Mouse (Mus musculus): Measurements from ENCODE around the gene Klhl30. TPM values are rescaled to one million over a fixed set of nuclear protein-coding genes. Genes with fewer than 3 reads are reported as not detected.

The Klhl30 gene
- 0.15 and 0.46 TPM in 2 replicates for polyA plus RNA-seq (2015; fragmentation: Nextera tagmentation; extraction: Ambion mirVana)

- Histone ChIP-seq H3K4me2 (ENCODE audit: low read depth, low read length) (no peak within 1 kb of the TSS), H3K4me3 (ENCODE audit: low read depth, low read length) (no peak within 1 kb of the TSS), H3K4me1 (ENCODE audit: control insufficient read depth, low read depth, low read length) (no peaks in the 10 kb centered on the region), H3K36me3 (ENCODE audit: control insufficient read depth, insufficient read depth) (no peaks in the 10 kb centered on the region), H3K9me3 (replicated peaks; ENCODE audit: control insufficient read depth, low read length) (no peaks in the 10 kb centered on the region), H3K27ac (ENCODE audit: low read length) (no peak within 1 kb of the TSS), H3K9ac (ENCODE audit: low read depth, low read length) (no peak within 1 kb of the TSS), H3K27me3 (ENCODE audit: control insufficient read depth, insufficient read depth, low read depth, low read length) (peaks cover 9% of the 10 kb centered on the region)
- ATAC-seq (ENCODE audit: low read depth) = no peak
- WGBS (ENCODE audit: insufficient replicate concordance) = 40% methylated on average over 4 of the region's 4 CpGs
Observed at GRCm38 (mm10) chr1:91350841-91351240, at the start of gene Klhl30. TSS of gene Klhl30 (plus strand) at chr1:91351016.

GRCm38 (mm10) chr1:91301206-91301920, 49.5 kb upstream of the Klhl30 start:
- Histone ChIP-seq H3K4me1 (ENCODE audit: control insufficient read depth, low read depth, low read length) (peaks cover 28% of the 10 kb centered on the region), H3K9me3 (replicated peaks; ENCODE audit: control insufficient read depth, low read length) (no peaks in the 10 kb centered on the region), H3K36me3 (ENCODE audit: control insufficient read depth, insufficient read depth) (peaks cover 12% of the 10 kb centered on the region), H3K4me3 (ENCODE audit: low read depth, low read length) (no peak overlapping the region), H3K4me2 (ENCODE audit: low read depth, low read length) (no peak overlapping the region; the same call in 1 of the 2 replicates), H3K27me3 (ENCODE audit: control insufficient read depth, insufficient read depth, low read depth, low read length) (no peaks in the 10 kb centered on the region), H3K27ac (ENCODE audit: low read length) (peak overlapping the region; percentile 80), H3K9ac (ENCODE audit: low read depth, low read length) (no peak overlapping the region)
- 46% methylated on average over 3 of the region's 3 CpGs for WGBS (ENCODE audit: insufficient replicate concordance)
- no peak for ATAC-seq (ENCODE audit: low read depth)

GRCm38 (mm10) chr1:91302021-91302420, 48.8 kb upstream of the Klhl30 start:
- H3K27ac ChIP-seq (ENCODE audit: low read length) = peak overlapping the region; percentile 80
- WGBS (ENCODE audit: insufficient replicate concordance) = 82% methylated on average over 3 of the region's 3 CpGs
- H3K4me1 ChIP-seq (ENCODE audit: control insufficient read depth, low read depth, low read length) = peaks cover 28% of the 10 kb centered on the region
- peaks cover 15% of the 10 kb centered on the region for H3K36me3 ChIP-seq (ENCODE audit: control insufficient read depth, insufficient read depth)
- H3K9ac ChIP-seq (ENCODE audit: low read depth, low read length) = no peak overlapping the region
- H3K4me3 ChIP-seq (ENCODE audit: low read depth, low read length) = no peak overlapping the region
- H3K27me3 ChIP-seq (ENCODE audit: control insufficient read depth, insufficient read depth, low read depth, low read length) = no peaks in the 10 kb centered on the region
- ATAC-seq (ENCODE audit: low read depth) = no peak
- no peak overlapping the region; the same call in 1 of the 2 replicates for H3K4me2 ChIP-seq (ENCODE audit: low read depth, low read length)
- no peaks in the 10 kb centered on the region for H3K9me3 ChIP-seq (replicated peaks; ENCODE audit: control insufficient read depth, low read length)

DNA sequence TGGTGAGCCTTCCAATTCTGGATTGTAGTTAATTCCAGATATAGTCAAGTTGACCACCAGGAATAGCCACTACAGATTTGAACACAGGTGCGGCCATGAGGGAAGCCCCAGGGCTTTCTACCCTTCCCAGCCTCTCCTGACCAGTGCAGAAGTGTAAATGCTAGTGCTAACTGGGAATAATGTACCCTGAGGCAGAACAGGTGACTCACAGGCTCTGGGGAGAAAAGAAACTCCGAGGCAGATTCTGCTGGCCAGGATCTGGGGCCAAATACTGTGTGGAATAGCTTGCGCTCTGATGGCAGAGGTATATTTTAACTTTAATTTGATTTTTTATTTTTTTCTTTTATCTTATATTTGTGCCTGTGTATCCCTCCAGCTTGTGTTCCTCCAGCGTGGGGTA, 46.2 kb upstream of the Klhl30 start:
- Histone ChIP-seq H3K27ac (ENCODE audit: low read length) (no peak overlapping the region), H3K4me2 (ENCODE audit: low read depth, low read length) (no peak overlapping the region), H3K4me1 (ENCODE audit: control insufficient read depth, low read depth, low read length) (peaks cover 23% of the 10 kb centered on the region), H3K9me3 (replicated peaks; ENCODE audit: control insufficient read depth, low read length) (no peaks in the 10 kb centered on the region), H3K9ac (ENCODE audit: low read depth, low read length) (no peak overlapping the region), H3K4me3 (ENCODE audit: low read depth, low read length) (no peak overlapping the region), H3K36me3 (ENCODE audit: control insufficient read depth, insufficient read depth) (peaks cover 38% of the 10 kb centered on the region), H3K27me3 (ENCODE audit: control insufficient read depth, insufficient read depth, low read depth, low read length) (no peaks in the 10 kb centered on the region)
- no peak for ATAC-seq (ENCODE audit: low read depth)
- WGBS (ENCODE audit: insufficient replicate concordance) = 86% methylated on average over 4 of the region's 4 CpGs

DNA sequence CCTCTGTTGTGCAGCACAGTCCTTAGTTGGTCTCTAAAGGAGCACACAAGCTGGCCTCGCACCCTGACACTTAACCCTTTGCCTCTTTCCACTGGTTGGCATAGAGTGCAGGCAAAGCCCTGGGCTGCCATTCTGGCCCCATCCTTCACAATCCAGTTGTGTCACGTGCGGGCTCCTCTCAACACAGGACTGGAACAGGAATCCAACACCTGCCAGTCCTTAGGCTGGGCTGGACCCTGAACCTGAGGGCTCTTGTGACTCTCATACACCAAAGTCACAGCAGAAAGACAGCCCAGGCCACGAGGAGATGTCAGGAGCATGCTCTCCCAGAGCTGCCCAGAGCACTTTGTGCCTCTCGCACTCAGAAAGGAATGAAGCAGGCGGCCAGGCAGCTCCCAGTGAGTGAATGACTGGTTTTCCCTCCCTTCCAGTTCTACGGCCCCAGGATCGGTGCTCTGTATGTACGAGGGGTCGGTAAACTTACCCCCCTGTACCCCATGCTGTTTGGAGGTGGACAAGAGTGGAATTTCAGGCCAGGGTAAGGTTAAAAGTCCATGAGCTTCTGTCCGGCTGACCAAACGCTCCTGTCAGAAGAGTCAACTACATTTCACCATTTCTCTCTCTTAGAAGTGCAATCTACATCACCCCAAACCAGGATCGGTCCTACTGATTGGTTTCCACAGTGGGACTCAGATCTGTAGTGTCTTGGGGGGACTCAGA, 41.3 kb upstream of the Klhl30 start:
- Histone ChIP-seq H3K4me2 (ENCODE audit: low read depth, low read length) (no peak overlapping the region), H3K27me3 (ENCODE audit: control insufficient read depth, insufficient read depth, low read depth, low read length) (no peaks in the 10 kb centered on the region), H3K9ac (ENCODE audit: low read depth, low read length) (no peak overlapping the region), H3K27ac (ENCODE audit: low read length) (peak overlapping the region; percentile 46; the same call in 1 of the 2 replicates), H3K4me3 (ENCODE audit: low read depth, low read length) (no peak overlapping the region), H3K4me1 (ENCODE audit: control insufficient read depth, low read depth, low read length) (no peaks in the 10 kb centered on the region), H3K9me3 (replicated peaks; ENCODE audit: control insufficient read depth, low read length) (no peaks in the 10 kb centered on the region), H3K36me3 (ENCODE audit: control insufficient read depth, insufficient read depth) (peaks cover 56% of the 10 kb centered on the region)
- peak; percentile 68 for ATAC-seq (ENCODE audit: low read depth)
- WGBS (ENCODE audit: insufficient replicate concordance) = 75% methylated on average over 13 of the region's 13 CpGs

DNA sequence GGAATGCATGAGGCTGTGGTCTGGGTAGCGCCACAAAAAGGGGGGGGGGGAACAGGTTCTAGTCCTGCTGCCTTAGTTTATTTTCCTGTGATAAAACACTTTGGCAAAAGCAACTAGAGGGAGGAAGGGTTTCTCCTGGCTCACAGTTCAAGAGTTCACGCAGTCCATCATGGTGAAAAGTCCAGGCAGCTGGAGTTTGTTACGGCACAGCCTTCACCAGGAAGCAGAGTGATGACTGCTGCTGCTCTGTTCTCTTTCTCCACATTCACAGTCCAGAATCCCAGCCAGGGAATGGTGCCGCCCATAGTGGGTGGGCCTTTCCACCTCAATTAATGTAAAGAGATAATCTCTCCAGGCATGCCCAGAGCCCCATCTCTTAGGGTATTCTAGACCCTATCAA, 38.5 kb upstream of the Klhl30 start:
- 83% methylated on average over 4 of the region's 4 CpGs for WGBS (ENCODE audit: insufficient replicate concordance)

GRCm38 (mm10) chr1:91313251-91313650, 37.6 kb upstream of the Klhl30 start:
- Histone ChIP-seq H3K4me2 (ENCODE audit: low read depth, low read length) (no peak overlapping the region), H3K9ac (ENCODE audit: low read depth, low read length) (no peak overlapping the region), H3K27me3 (ENCODE audit: control insufficient read depth, insufficient read depth, low read depth, low read length) (no peaks in the 10 kb centered on the region), H3K9me3 (replicated peaks; ENCODE audit: control insufficient read depth, low read length) (no peaks in the 10 kb centered on the region), H3K27ac (ENCODE audit: low read length) (no peak overlapping the region), H3K36me3 (ENCODE audit: control insufficient read depth, insufficient read depth) (peaks cover 32% of the 10 kb centered on the region), H3K4me1 (ENCODE audit: control insufficient read depth, low read depth, low read length) (no peaks in the 10 kb centered on the region), H3K4me3 (ENCODE audit: low read depth, low read length) (no peak overlapping the region)
- WGBS (ENCODE audit: insufficient replicate concordance) = 68% methylated on average over 5 of the region's 5 CpGs
- ATAC-seq (ENCODE audit: low read depth) = no peak

More for the DNA sequence above, 38.5 kb upstream of the Klhl30 start:
- Histone ChIP-seq H3K4me3 (ENCODE audit: low read depth, low read length) (no peak overlapping the region), H3K9me3 (replicated peaks; ENCODE audit: control insufficient read depth, low read length) (no peaks in the 10 kb centered on the region), H3K9ac (ENCODE audit: low read depth, low read length) (no peak overlapping the region), H3K4me1 (ENCODE audit: control insufficient read depth, low read depth, low read length) (no peaks in the 10 kb centered on the region), H3K36me3 (ENCODE audit: control insufficient read depth, insufficient read depth) (peaks cover 38% of the 10 kb centered on the region), H3K27ac (ENCODE audit: low read length) (no peak overlapping the region), H3K4me2 (ENCODE audit: low read depth, low read length) (no peak overlapping the region), H3K27me3 (ENCODE audit: control insufficient read depth, insufficient read depth, low read depth, low read length) (no peaks in the 10 kb centered on the region)
- no peak for ATAC-seq (ENCODE audit: low read depth)

DNA sequence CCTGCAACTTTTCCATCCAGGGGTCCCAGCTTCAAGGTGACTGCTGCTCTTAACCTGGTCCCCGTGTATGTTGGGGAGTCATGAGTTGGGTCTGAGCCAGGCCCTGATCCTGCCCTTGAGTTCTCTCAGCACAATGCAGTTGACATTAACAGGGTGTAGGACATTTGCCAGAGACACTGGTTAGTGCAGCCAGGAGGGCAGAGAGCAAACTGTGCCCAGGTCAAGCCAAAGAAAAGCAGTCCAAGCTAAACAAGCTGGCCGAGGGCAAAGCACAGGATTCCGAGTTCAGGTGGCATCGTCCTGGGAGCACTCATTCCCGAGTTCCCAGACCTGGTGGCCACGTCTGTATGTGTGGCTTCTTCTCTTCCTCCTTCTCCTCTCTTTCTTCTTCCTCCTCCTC, 33.2 kb upstream of the Klhl30 start:
- no peaks in the 10 kb centered on the region for H3K9me3 ChIP-seq (replicated peaks; ENCODE audit: control insufficient read depth, low read length)
- H3K9ac ChIP-seq (ENCODE audit: low read depth, low read length) = no peak overlapping the region
- H3K36me3 ChIP-seq (ENCODE audit: control insufficient read depth, insufficient read depth) = peaks cover 6% of the 10 kb centered on the region
- WGBS (ENCODE audit: insufficient replicate concordance) = 78% methylated on average over 6 of the region's 6 CpGs
- H3K4me2 ChIP-seq (ENCODE audit: low read depth, low read length) = no peak overlapping the region
- H3K4me3 ChIP-seq (ENCODE audit: low read depth, low read length) = no peak overlapping the region
- no peak for ATAC-seq (ENCODE audit: low read depth)
- no peak overlapping the region for H3K27ac ChIP-seq (ENCODE audit: low read length)
- H3K4me1 ChIP-seq (ENCODE audit: control insufficient read depth, low read depth, low read length) = peaks cover 7% of the 10 kb centered on the region
- no peaks in the 10 kb centered on the region for H3K27me3 ChIP-seq (ENCODE audit: control insufficient read depth, insufficient read depth, low read depth, low read length)
